Mouse (Mus musculus) forebrain, embryonic 14.5 days (tissue): Measurements from ENCODE around the gene Baz2b. TPM values are rescaled to one million over a fixed set of nuclear protein-coding genes. Genes with fewer than 3 reads are reported as not detected.

Source experiments
- ATAC-seq: fragments of 200-750 bp; cut with Nextera tagmentation; 2 replicates; pipeline ENCODE4 v1.8.0; 2017; ENCODE audit warnings: mild to moderate bottlenecking, moderate library complexity
- DNase-seq: peaks from one replicate; pipeline ENCODE4 v3.0.0-alpha.2; 2015; ENCODE audit warnings: low spot score
- H3K27ac ChIP-seq: fragments of 300-500 bp; sonication (generic); 2 replicates; pipeline ENCODE4 v1.5.1; 2014; ENCODE audit warnings: low read depth, mild to moderate bottlenecking, control low read depth, low read length, moderate library complexity
- H3K27me3 ChIP-seq: fragments of 300-500 bp; sonication (generic); replicated peaks from 2 replicates; pipeline ENCODE4 v1.6.1; 2014; ENCODE audit warnings: low read length, control low read depth, mixed read lengths; ENCODE audit not compliant: control insufficient read depth, insufficient read depth
- H3K36me3 ChIP-seq: fragments of 300-500 bp; sonication (generic); 2 replicates; pipeline ENCODE4 v1.6.1; 2014; ENCODE audit warnings: low read length, control low read depth; ENCODE audit not compliant: control insufficient read depth, insufficient read depth
- H3K4me1 ChIP-seq: fragments of 300-500 bp; sonication (generic); 2 replicates; pipeline ENCODE4 v1.6.1; 2014; ENCODE audit warnings: antibody characterized with exemption, low read length, control low read depth; ENCODE audit not compliant: control insufficient read depth, insufficient read depth
- H3K4me2 ChIP-seq: fragments of 300-500 bp; sonication (generic); 2 replicates; pipeline ENCODE4 v1.6.1; 2014; ENCODE audit warnings: mild to moderate bottlenecking, control low read depth, low read length
- H3K4me3 ChIP-seq: fragments of 300-500 bp; sonication (generic); 2 replicates; pipeline ENCODE4 v1.5.1; 2014; ENCODE audit warnings: low read depth, low read length, control low read depth
- H3K9ac ChIP-seq: fragments of 300-500 bp; sonication (generic); 2 replicates; pipeline ENCODE4 v1.6.1; 2014; ENCODE audit warnings: mild to moderate bottlenecking, low read length, control low read depth, moderate library complexity
- H3K9me3 ChIP-seq: fragments of 300-500 bp; sonication (generic); replicated peaks from 2 replicates; pipeline ENCODE4 v1.6.1; 2016; ENCODE audit warnings: low read length, control low read depth, mixed read lengths; ENCODE audit not compliant: control insufficient read depth
- WGBS: fragments of 180-500 bp; shearing (Covaris S2); extraction: QIAGEN DNeasy Blood & Tissue Kit; methylation state at CpG from one replicate; pipeline ENCODE4 v1.1.7; 2014; 5-methylcytosine and 5-hydroxymethylcytosine counted together
- polyA plus RNA-seq: library from polyadenylated mRNA; unstranded; fragments of >200 nt; fragmentation: Nextera tagmentation; extraction: Ambion mirVana; gene quantifications from 2 replicates; pipeline ENCODE4 v1.2.1, GENCODE M21; 2014

The Baz2b gene
- 40.4 and 61.9 TPM in 2 replicates for polyA plus RNA-seq

DNA sequence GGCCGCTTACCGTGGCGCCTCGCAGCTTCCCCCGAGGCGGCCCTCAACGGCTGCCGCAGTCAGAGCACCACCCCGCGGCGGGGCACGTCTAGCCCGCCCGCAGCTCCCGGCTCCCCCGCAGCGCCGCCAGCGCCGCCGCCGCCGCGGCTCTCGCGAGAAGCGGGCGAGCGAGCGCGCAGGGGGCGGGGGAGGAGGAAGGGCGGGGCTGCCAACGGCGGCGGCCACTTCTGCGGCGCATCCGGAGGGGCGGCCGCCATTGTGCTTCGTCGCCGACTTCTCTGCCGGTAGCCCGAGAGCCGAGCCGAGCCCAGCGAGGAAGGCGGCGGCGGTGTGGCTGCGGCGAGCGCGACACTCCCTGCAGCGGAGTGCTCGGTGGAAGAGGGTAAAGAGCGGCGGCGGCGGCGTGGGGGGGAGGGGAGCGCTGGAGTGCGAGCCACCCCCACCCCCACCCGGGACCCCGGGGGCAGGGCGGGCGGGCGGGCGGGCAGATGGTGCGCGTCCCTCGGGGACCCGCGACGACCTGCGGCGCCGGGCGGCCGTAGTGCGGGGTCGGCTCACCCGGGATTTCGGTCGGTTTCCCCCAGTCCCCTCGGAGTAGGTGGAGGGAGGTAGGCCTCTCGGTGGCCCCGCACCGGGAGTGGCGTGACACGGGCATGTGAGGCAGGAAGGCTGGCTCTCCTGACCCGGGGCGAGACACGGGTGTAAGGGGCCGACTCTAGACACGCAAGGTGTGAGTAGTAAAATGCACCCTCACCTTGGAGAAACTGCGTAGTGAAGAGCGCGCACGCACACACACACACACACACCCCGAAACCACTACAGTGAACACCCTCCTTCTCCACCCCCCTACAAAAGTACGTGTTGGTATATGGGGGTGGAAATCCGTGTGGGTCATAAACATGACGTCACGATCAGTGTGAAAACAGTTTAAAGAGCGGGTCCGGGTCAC lies at the start of gene Baz2b, which contains the start of gene March7:
TSS of gene Baz2b (minus strand) at position 137 of the 949 bp plus-strand sequence.
TSS of gene March7 (plus strand) at position 185 of the 949 bp plus-strand sequence.
- ATAC-seq, result peak; percentile 95
- peak within 1 kb of the TSS; percentile 94 for H3K4me3 ChIP-seq
- peak within 1 kb of the TSS; percentile 93 for H3K9ac ChIP-seq
- peak within 1 kb of the TSS; percentile 92 for H3K27ac ChIP-seq
- peaks cover 20% of the 10 kb centered on the region for H3K4me1 ChIP-seq
- WGBS, result under 1% methylated on average over 68 of the region's 109 CpGs
- no peaks in the 10 kb centered on the region for H3K9me3 ChIP-seq
- peak within 1 kb of the TSS; percentile 67 for H3K4me2 ChIP-seq
- peak; percentile 92 for DNase-seq
- H3K27me3 ChIP-seq, result no peaks in the 10 kb centered on the region
- H3K36me3 ChIP-seq, result no peaks in the 10 kb centered on the region; the same call in 1 of the 2 replicates

DNA sequence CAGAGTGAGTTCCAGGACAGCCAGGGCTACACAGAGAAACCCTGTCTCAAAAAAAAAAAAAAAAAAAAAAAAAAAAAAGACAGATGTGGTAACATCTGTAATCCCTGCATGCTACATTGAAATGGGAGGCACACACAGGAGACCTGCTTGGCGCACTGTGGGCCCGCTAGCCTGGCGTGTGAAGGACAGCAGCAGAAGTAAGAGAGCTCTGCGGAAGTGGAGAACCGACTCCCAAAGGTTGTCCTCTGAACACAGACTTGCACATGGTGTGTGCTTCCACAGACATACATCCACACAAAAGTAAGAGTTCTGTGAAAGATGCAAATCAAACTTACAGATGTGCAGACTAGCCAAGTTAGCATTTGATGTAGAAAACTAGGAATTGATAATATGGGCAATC lies 49.5 kb upstream of the Baz2b start:
- H3K27me3 ChIP-seq, result no peaks in the 10 kb centered on the region
- 92% methylated on average over 5 of the region's 5 CpGs for WGBS
- ATAC-seq (no peak), DNase-seq (no peak)
- no peaks in the 10 kb centered on the region for H3K9me3 ChIP-seq
- H3K36me3 ChIP-seq, result 0 out of 2 replicates have a peak, but pooled peaks cover 2% of the 10 kb centered on the region
- H3K4me3 ChIP-seq, result no peak overlapping the region
- H3K4me1 ChIP-seq, result no peaks in the 10 kb centered on the region
- no peak overlapping the region for H3K9ac ChIP-seq
- no peak overlapping the region for H3K27ac ChIP-seq
- H3K4me2 ChIP-seq, result no peak overlapping the region

DNA sequence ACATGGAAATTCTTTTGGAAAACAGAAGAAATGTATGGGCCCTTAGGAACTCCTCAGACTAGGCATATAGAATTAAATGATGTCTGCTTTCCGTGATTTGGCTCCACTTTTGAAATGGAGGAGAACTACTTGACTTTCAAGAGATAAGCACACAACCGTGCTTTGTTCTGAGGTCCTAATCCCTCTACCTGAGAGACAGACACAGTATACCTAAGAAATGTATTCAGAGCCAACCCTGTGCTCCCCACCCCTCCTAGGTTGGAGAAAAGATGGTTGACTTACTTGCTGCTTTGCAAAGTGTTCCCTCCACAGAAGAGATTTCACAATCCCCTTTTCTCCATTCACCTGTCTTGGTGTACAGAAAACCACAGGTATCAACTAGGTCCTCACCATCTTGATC lies 47.1 kb upstream of the Baz2b start:
- DNase-seq (no peak), ATAC-seq (no peak)
- Histone ChIP-seq H3K9me3 (no peaks in the 10 kb centered on the region), H3K4me1 (no peaks in the 10 kb centered on the region), H3K4me2 (no peak overlapping the region), H3K9ac (no peak overlapping the region), H3K4me3 (no peak overlapping the region), H3K36me3 (0 out of 2 replicates have a peak, but pooled peaks cover 4% of the 10 kb centered on the region), H3K27me3 (no peaks in the 10 kb centered on the region), H3K27ac (no peak overlapping the region)
- 85% methylated on average over 2 of the region's 2 CpGs for WGBS

DNA sequence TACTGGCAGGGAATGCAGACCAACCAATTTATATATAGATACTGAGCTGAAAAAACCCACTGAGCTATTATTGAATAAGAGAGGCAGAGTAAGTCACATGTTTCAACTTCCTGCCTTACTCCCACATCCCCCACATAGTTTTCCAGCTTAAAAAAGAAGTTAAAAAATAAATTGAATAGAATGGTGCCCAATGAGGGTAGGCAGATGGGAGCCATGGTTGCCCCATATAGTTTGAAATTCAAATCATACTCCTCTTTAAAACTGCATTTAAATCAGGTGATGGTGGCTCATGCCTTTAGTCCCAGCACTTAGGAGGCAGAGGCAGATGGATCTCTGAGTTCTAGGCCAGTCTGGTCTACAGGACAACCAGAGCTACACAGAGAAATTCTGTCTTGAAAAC lies 43.9 kb upstream of the Baz2b start:
- Histone ChIP-seq H3K4me1 (no peaks in the 10 kb centered on the region), H3K9ac (no peak overlapping the region), H3K4me2 (no peak overlapping the region), H3K9me3 (no peaks in the 10 kb centered on the region), H3K27me3 (no peaks in the 10 kb centered on the region), H3K27ac (no peak overlapping the region), H3K4me3 (no peak overlapping the region), H3K36me3 (peaks cover 21% of the 10 kb centered on the region)
- no peak for ATAC-seq
- DNase-seq, result no peak

DNA sequence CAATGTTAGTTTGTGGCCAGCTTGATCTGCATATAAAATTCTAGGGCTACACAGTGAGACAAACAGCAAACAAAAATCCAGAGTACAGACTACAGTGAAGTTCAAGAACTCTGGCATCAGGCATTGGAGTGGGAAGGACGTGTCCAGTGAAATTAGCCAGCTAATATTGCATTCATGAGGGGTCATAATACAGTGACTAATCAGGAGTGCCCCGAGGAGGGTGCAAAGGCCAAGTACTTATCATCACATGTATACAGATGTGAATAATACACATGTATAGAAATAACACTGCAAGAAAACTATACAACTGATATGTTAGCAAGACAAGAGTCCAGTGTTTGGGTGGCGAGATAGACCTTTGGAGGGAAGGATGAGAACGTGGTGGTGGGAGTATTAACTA lies 43.1 kb upstream of the Baz2b start:
- 84% methylated on average over 4 of the region's 4 CpGs for WGBS
- DNase-seq (no peak), ATAC-seq (no peak)
- no peaks in the 10 kb centered on the region for H3K4me1 ChIP-seq
- no peak overlapping the region for H3K4me3 ChIP-seq
- H3K9me3 ChIP-seq, result no peaks in the 10 kb centered on the region
- H3K9ac ChIP-seq, result no peak overlapping the region
- H3K27ac ChIP-seq, result no peak overlapping the region
- no peak overlapping the region for H3K4me2 ChIP-seq
- H3K27me3 ChIP-seq, result no peaks in the 10 kb centered on the region
- peaks cover 21% of the 10 kb centered on the region for H3K36me3 ChIP-seq

DNA sequence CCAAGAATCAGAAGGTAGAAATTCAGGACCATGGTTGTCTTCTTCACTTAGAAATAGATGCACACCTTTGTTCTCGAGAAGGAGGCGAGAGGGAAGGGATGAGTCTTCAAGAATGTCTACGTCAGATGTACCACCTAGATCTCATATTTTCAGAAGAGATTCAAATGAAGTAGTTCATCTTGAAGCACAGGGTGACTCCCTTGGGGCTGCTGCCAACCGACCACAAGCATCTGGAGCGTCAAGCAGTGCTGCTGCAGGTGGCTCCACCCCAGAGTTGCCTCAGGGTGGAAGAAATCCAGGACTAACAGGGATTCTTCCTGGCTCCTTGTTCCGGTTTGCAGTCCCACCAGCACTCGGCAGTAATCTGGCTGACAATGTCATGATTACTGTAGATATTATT lies 24.9 kb upstream of the Baz2b start:
- DNase-seq, result no peak
- Histone ChIP-seq H3K9me3 (no peaks in the 10 kb centered on the region), H3K27ac (no peak overlapping the region), H3K4me2 (no peak overlapping the region), H3K4me1 (no peaks in the 10 kb centered on the region), H3K9ac (no peak overlapping the region), H3K4me3 (no peak overlapping the region), H3K27me3 (no peaks in the 10 kb centered on the region), H3K36me3 (peaks cover 78% of the 10 kb centered on the region)
- 91% methylated on average over 7 of the region's 7 CpGs for WGBS
- ATAC-seq, result no peak

DNA sequence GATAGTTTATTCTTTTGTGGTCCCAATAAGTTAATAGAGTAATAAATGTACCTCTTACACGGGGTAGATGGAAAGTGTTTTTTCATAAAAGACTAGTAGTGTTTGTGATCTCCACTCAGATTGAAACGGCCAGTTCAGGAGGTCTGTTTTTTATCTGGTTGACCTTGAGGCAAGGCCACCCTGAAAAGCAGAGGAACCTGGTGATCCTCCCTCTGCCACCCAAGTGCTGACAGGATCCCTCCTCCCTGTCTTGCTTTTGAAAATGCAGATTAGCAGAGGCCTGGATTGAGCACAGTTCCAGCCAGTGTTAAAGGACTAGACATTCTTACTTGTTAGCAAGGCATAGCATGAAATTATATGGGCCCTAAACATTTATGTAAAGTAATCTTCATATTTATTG lies 23.5 kb upstream of the Baz2b start:
- peaks cover 69% of the 10 kb centered on the region for H3K36me3 ChIP-seq
- no peak overlapping the region for H3K4me3 ChIP-seq
- ATAC-seq (no peak), DNase-seq (no peak)
- no peaks in the 10 kb centered on the region for H3K27me3 ChIP-seq
- WGBS, result 84% methylated on average over 2 of the region's 2 CpGs
- no peak overlapping the region for H3K4me2 ChIP-seq
- no peaks in the 10 kb centered on the region for H3K9me3 ChIP-seq
- H3K4me1 ChIP-seq, result no peaks in the 10 kb centered on the region
- no peak overlapping the region for H3K27ac ChIP-seq
- H3K9ac ChIP-seq, result no peak overlapping the region

DNA sequence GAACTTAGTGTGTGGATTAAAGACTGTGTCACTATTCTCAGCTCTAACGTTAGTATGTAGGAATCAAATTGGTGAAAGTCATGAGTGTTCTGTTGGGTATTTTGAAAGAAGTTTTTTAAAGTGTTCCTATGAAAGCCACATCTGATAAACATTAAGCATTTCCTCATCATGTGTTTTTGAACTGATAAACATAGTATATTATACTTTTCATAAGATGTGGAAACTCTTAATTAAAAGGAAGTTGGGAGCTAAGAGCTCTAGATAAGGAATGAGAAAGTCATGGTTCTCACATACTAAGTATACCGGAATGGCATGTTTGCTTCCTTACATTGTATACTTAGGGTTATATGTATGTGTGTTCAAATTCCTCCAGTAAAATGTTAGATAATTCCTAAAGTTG lies 20.7 kb upstream of the Baz2b start:
- no peaks in the 10 kb centered on the region for H3K27me3 ChIP-seq
- H3K4me1 ChIP-seq, result no peaks in the 10 kb centered on the region
- ATAC-seq (no peak), DNase-seq (no peak)
- H3K4me3 ChIP-seq, result no peak overlapping the region
- no peaks in the 10 kb centered on the region for H3K9me3 ChIP-seq
- H3K36me3 ChIP-seq, result peaks cover 46% of the 10 kb centered on the region
- WGBS, result 90% methylated on average over 2 of the region's 2 CpGs
- no peak overlapping the region for H3K27ac ChIP-seq
- H3K4me2 ChIP-seq, result no peak overlapping the region
- H3K9ac ChIP-seq, result no peak overlapping the region

DNA sequence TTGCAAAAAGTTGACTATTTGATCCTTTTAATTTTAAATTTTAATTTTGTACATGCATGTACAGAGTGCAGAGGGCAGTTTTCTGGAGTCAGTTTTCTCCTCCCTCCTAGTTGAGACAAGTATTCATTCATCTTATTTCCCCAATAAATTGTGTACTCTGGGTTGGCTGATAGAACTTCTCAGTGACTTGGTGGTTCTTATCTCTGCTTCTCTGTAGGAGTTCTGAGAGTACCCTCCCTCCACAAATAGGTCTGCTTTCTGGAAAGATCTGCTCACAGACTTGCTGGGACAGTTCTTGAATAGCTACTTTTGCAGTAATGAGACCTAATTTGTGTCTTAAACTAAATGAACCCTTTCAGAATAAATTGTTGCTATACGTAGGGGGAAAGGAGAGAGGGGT lies 18.8 kb upstream of the Baz2b start:
- ATAC-seq (no peak), DNase-seq (no peak)
- Histone ChIP-seq H3K4me3 (no peak overlapping the region), H3K4me1 (no peaks in the 10 kb centered on the region), H3K9ac (no peak overlapping the region), H3K4me2 (no peak overlapping the region), H3K36me3 (peaks cover 31% of the 10 kb centered on the region), H3K27me3 (no peaks in the 10 kb centered on the region), H3K9me3 (no peaks in the 10 kb centered on the region), H3K27ac (no peak overlapping the region)
- WGBS, result 19% methylated on average over 1 of the region's 1 CpGs
